Mouse (Mus musculus) myocyte (in vitro differentiated cells): ENCODE data around the gene Fgd3. TPM values are rescaled to one million over a fixed set of nuclear protein-coding genes. Genes with fewer than 3 reads are reported as not detected.

Experiments used
- H3K27me3 ChIP-seq: one replicate; pipeline ENCODE4 v1.6.1; 2011; ENCODE audit not compliant: control insufficient read depth, insufficient read depth, insufficient read length
- H3K36me3 ChIP-seq: one replicate; pipeline ENCODE4 v1.6.1; 2011; ENCODE audit not compliant: control insufficient read depth, insufficient read depth
- H3K4me2 ChIP-seq: one replicate; pipeline ENCODE4 v1.6.1; 2011; ENCODE audit warnings: low read depth, control low read depth
- H3K4me3 ChIP-seq: one replicate; pipeline ENCODE4 v1.5.1; 2011; ENCODE audit warnings: mild to moderate bottlenecking, control low read depth, moderate library complexity
- H3K79me2 ChIP-seq: one replicate; pipeline ENCODE4 v1.6.1; 2011; ENCODE audit not compliant: control insufficient read depth, insufficient read depth
- H3ac ChIP-seq: one replicate; pipeline ENCODE4 v1.6.1; 2011; ENCODE audit not compliant: control insufficient read depth, insufficient read length
- CEBPB ChIP-seq: IDR thresholded peaks from 2 replicates; pipeline ENCODE4 v1.6.1; 2011; ENCODE audit warnings: mild to moderate bottlenecking, moderate library complexity; ENCODE audit not compliant: poor library complexity, insufficient read depth, severe bottlenecking
- E2F4 ChIP-seq: IDR thresholded peaks from one replicate; pipeline ENCODE4 v1.6.1; 2011; ENCODE audit warnings: mild to moderate bottlenecking, control low read depth, moderate library complexity; ENCODE audit not compliant: insufficient read depth
- MAX ChIP-seq: IDR thresholded peaks from one replicate; pipeline ENCODE4 v1.6.1; 2011; ENCODE audit warnings: low read depth, mild to moderate bottlenecking, control low read depth
- MYOD1 ChIP-seq, 3 experiments: IDR thresholded peaks; one replicate each; pipeline ENCODE4 v1.6.1; 2011; ENCODE audit warnings: control low read depth in 2 of 3, low read depth in 2 of 3, mild to moderate bottlenecking in 2 of 3, moderate library complexity in 1 of 3; ENCODE audit not compliant: insufficient read length in 2 of 3, control insufficient read depth in 1 of 3
- MYOG ChIP-seq, 3 experiments: IDR thresholded peaks; one replicate each; pipeline ENCODE4 v1.6.1; 2011; ENCODE audit warnings: control low read depth in 2 of 3, low read depth in 2 of 3, mild to moderate bottlenecking in 2 of 3; ENCODE audit not compliant: insufficient read length in 2 of 3, control insufficient read depth in 1 of 3, insufficient read depth in 1 of 3
- POLR2A ChIP-seq: IDR thresholded peaks from one replicate; pipeline ENCODE4 v1.6.1; 2011; ENCODE audit warnings: low read depth, mild to moderate bottlenecking, control low read depth, moderate library complexity; ENCODE audit not compliant: insufficient read length
- POLR2AphosphoS2 ChIP-seq: IDR thresholded peaks from one replicate; pipeline ENCODE4 v1.6.1; 2011; ENCODE audit warnings: low read depth, control low read depth; ENCODE audit not compliant: insufficient read length
- REST ChIP-seq: IDR thresholded peaks from one replicate; pipeline ENCODE4 v1.6.1; 2011; ENCODE audit warnings: mild to moderate bottlenecking, control low read depth, moderate library complexity; ENCODE audit not compliant: insufficient read depth, insufficient read length
- SRF ChIP-seq: IDR thresholded peaks from one replicate; pipeline ENCODE4 v1.6.1; 2011; ENCODE audit warnings: low read depth; ENCODE audit not compliant: control insufficient read depth, insufficient read length
- TCF12 ChIP-seq: IDR thresholded peaks from one replicate; pipeline ENCODE4 v1.6.1; 2011; ENCODE audit warnings: mild to moderate bottlenecking, control low read depth; ENCODE audit not compliant: poor library complexity, insufficient read depth, severe bottlenecking
- TCF3 ChIP-seq: IDR thresholded peaks from one replicate; pipeline ENCODE4 v1.6.1; 2011; ENCODE audit warnings: low read depth, control low read depth; ENCODE audit not compliant: insufficient read length
- USF1 ChIP-seq: IDR thresholded peaks from one replicate; pipeline ENCODE4 v1.6.1; 2011; ENCODE audit warnings: low read depth, mild to moderate bottlenecking, control low read depth, moderate library complexity
- polyA plus RNA-seq: library from polyadenylated mRNA; unstranded; fragments of >200 nt; fragmentation: generic; extraction: Trizol; gene quantifications from one replicate; pipeline ENCODE4 v1.2.1, GENCODE M21; 2012; ENCODE audit warnings: missing spikeins

Fgd3 gene
- polyA plus RNA-seq, 1 experiment, result 15.5 TPM

DNA sequence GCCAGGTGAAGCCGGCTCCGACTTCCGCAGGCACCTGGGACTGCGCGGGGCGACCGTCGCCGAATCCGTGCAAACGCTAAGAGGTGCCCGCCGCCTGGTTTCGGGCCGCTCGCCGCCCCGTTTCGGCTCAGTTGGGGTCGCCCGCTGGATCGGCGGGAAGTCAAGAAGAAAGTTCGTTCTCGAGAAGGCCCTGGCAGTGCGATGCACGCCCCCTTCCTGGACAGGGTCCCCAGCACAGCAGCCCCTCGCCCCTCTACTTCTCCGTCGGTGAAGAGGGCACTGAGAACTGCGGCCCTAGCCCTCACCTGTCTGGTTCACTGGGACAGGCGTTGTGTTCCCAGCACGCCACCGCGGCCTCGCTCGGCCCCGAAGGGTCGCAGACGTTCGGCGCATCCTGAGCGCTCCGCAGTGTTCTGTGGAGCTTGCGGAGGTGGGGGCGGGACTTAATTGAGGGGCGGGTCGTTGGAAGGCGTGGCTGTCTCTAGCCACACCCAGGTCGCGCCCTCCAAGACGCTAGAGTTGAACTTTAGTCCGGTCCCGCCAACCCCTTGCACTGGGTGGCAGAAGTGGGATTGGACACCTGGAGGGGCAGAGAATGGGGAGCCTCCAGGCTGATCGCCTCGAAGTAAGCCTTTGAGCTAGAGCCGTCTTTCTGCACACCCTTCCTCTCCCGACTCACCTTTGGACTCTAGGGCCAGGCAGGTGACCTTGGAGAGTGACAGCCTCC is 72.2 kb downstream of the Fgd3 start:
- Histone ChIP-seq H3K79me2 (no peaks in the 10 kb centered on the region), H3ac (no peak overlapping the region), H3K4me2 (no peak overlapping the region), H3K36me3 (no peaks in the 10 kb centered on the region), H3K4me3 (no peak overlapping the region), H3K27me3 (no peaks in the 10 kb centered on the region)
- TF ChIP-seq E2F4 (no peak), MYOD1 (IDR thresholded peaks at IDR 0.05; ENCODE audit: control insufficient read depth in 1 of 3, insufficient read length in 2 of 3, low read depth in 2 of 3) (no peak), TCF12 (no peak), REST (no peak), POLR2AphosphoS2 (no peak), SRF (no peak), MYOG (IDR thresholded peaks at IDR 0.05; ENCODE audit: control insufficient read depth in 1 of 3, insufficient read depth in 1 of 3, insufficient read length in 2 of 3, low read depth in 2 of 3) (no peak), CEBPB (no peak), TCF3 (no peak), USF1 (no peak), MAX (no peak), POLR2A (no peak)

DNA sequence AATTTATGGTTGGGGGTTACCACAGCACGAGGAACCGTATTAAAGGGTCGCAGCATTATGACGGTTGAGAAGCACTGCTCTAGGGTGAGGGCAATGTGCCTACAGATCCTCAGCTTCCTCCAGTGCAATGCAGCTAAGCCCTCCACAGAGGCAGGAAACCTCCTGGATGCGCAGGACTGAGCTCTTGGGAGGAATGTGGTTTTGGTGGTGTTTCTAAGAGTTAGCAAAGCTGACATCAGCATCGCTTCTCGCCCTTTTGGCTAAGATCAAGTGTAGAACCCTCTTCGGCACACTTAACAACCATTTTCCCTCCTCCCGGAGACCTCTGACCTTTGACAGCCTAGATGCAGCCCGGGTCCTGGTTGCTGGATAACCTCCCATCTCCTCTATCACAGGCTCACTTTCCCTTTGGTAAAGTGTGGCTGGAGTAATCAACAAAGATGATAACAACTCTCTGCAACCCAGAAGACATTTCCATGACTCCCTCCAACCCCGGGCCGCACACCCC is 72.8 kb downstream of the Fgd3 start:
- Histone ChIP-seq H3K36me3 (no peaks in the 10 kb centered on the region), H3K4me2 (no peak overlapping the region), H3K79me2 (no peaks in the 10 kb centered on the region), H3K4me3 (no peak overlapping the region), H3K27me3 (no peaks in the 10 kb centered on the region), H3ac (no peak overlapping the region)
- no peak for TF ChIP-seq POLR2AphosphoS2
- TF ChIP-seq REST, result no peak
- no peak for TF ChIP-seq MYOG (IDR thresholded peaks at IDR 0.05; ENCODE audit: control insufficient read depth in 1 of 3, insufficient read depth in 1 of 3, insufficient read length in 2 of 3, low read depth in 2 of 3)

DNA sequence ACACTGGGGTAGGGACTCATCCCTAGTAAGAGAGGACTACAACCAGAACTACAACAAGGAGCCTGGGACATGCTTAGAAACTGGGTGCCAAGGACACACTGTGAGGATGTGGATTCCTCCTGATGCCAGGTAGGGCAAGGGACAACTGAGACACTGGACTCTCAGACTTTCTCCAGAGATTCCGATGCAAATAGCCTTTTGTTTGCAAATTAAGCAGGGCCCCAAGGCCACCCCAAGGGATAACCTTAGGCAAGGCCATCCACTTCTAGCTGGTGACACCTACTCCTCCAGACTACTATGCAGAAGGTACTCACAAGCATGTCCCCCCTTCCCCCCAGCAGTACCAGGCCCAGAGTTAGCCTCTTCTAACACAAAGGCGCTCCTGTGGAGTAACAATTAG is 73.5 kb downstream of the Fgd3 start:
- Histone ChIP-seq H3K27me3 (no peaks in the 10 kb centered on the region), H3ac (no peak overlapping the region), H3K36me3 (no peaks in the 10 kb centered on the region), H3K79me2 (no peaks in the 10 kb centered on the region), H3K4me3 (no peak overlapping the region), H3K4me2 (no peak overlapping the region)
- TF ChIP-seq E2F4, result no peak
- no peak for TF ChIP-seq MYOD1 (IDR thresholded peaks at IDR 0.05; ENCODE audit: control insufficient read depth in 1 of 3, insufficient read length in 2 of 3, low read depth in 2 of 3)
- no peak for TF ChIP-seq SRF
- TF ChIP-seq TCF3, result no peak
- no peak for TF ChIP-seq MYOG (IDR thresholded peaks at IDR 0.05; ENCODE audit: control insufficient read depth in 1 of 3, insufficient read depth in 1 of 3, insufficient read length in 2 of 3, low read depth in 2 of 3)
- no peak for TF ChIP-seq POLR2A
- no peak for TF ChIP-seq POLR2AphosphoS2
- TF ChIP-seq CEBPB, result no peak
- no peak for TF ChIP-seq USF1
- no peak for TF ChIP-seq MAX
- no peak for TF ChIP-seq TCF12
- no peak for TF ChIP-seq REST

DNA sequence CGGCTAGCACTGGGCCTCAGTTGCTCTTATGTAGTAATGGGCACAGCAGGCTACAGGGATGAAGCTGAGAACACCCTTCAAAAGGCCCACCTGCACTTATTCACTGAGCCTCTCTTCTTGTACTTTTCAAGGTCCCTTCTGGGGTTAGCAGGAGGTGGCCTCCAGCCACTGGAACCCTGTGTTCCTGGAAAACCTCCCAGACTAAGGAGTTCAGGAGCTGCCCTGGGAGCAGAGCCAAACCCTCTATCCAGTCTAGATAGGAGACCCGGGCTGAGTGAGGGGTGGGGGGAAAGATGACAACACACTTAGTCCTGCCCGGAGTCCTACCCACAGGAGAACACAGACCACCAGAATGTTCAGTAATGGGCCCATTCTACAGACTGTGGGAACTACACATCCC is 74.1 kb downstream of the Fgd3 start:
- no peak overlapping the region for H3K4me2 ChIP-seq
- no peaks in the 10 kb centered on the region for H3K27me3 ChIP-seq

DNA sequence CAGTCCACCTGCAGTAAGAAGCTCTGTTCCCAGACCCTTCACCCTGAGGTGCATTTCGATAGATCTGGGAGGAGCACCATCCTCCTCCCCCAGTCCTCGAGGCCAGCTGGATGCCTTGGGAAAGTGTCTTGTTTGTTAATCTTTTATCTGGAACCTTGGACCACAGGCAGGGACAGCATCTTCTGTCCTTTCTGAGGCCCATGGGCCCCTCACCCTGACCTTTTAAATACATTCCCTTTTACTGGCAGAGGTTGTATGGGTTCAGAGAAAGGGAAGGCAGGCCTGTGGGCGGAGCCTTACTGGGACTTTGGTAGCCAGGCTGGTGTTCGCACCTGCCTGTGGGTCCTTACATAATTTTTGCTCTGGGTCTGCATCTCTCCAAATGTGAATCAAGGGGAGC is 74.9 kb downstream of the Fgd3 start:
- Histone ChIP-seq H3K36me3 (no peaks in the 10 kb centered on the region), H3K4me3 (no peak overlapping the region), H3K4me2 (no peak overlapping the region), H3K79me2 (no peaks in the 10 kb centered on the region), H3K27me3 (no peaks in the 10 kb centered on the region), H3ac (no peak overlapping the region)
- no peak for TF ChIP-seq SRF

More for the DNA sequence above, 74.1 kb downstream of the Fgd3 start:
- no peak overlapping the region for H3ac ChIP-seq
- H3K79me2 ChIP-seq, result no peaks in the 10 kb centered on the region
- H3K4me3 ChIP-seq, result no peak overlapping the region
- TF ChIP-seq POLR2AphosphoS2 (no peak), TCF3 (no peak), TCF12 (no peak)
- H3K36me3 ChIP-seq, result no peaks in the 10 kb centered on the region
